Mouse (Mus musculus): ENCODE results near the gene Tmem131.

GRCm38 (mm10) chr1:36852085-36852484 is 91.4 kb downstream of the Tmem131 start:
- no peak for TF ChIP-seq CTCF (IDR thresholded peaks at IDR 0.05; ENCODE audit: low read depth)
- no peak for TF ChIP-seq EP300 (IDR thresholded peaks at IDR 0.05; ENCODE audit: low read depth)
